Comparison of ENCODE assay signal across 21 mouse cellular contexts in genomic region chr12:106027372-106027771, GRCm38 (mm10). TPM values are rescaled to one million over a fixed set of nuclear protein-coding genes. Genes with fewer than 3 reads are reported as not detected.
DNase-seq lines count a peak whose midpoint lies in the region; ATAC-seq and TF ChIP-seq lines count a peak whose summit lies in the region.
"Had no signal": no experiment of that assay in that cellular context is flagged by ENCODE, and none has a peak within 500 bp of the region (broad histone marks: within the 10 kb centered on the region; RNA-seq: fewer than 3 reads in every experiment).

No protein-coding gene starts in this region.

- no peak for TF ChIP-seq CTCF in liver, postnatal 0 days (IDR thresholded peaks at IDR 0.05; ENCODE audit: low read depth)

- ATAC-seq in erythroblast, adult 5-6 weeks (replicated peaks; ENCODE audit: low FRiP score, poor library complexity, severe bottlenecking), result no peak
- peak; percentile 16 for ATAC-seq in liver, postnatal 0 days
- ATAC-seq in forebrain, embryonic 11.5 days (replicated peaks; ENCODE audit: low FRiP score), result no peak
- ATAC-seq: forebrain, embryonic 15.5 days; lung, postnatal 0 days had no signal

- peak overlapping the region; percentile 54 for H3K4me2 ChIP-seq in liver, postnatal 0 days (ENCODE audit: low read depth, low read length)
- no peak overlapping the region for H3K4me2 ChIP-seq in forebrain, embryonic 11.5 days (ENCODE audit: low read depth, low read length, severe bottlenecking)
- H3K4me2 ChIP-seq: forebrain, embryonic 15.5 days; hindbrain, embryonic 14.5 days; limb, embryonic 13.5 days; neural tube, embryonic 15.5 days had no signal

- peak overlapping the region; percentile 49 for H3K27ac ChIP-seq in liver, postnatal 0 days (ENCODE audit: low read depth)
- H3K27ac ChIP-seq in forebrain, embryonic 11.5 days (ENCODE audit: low read depth, low read length), result no peak overlapping the region
- H3K27ac ChIP-seq: forebrain, embryonic 15.5 days; heart, embryonic 10.5 days; hindbrain, embryonic 14.5 days; limb, embryonic 13.5 days; neural tube, embryonic 15.5 days had no signal

- no peaks in the 10 kb centered on the region for H3K27me3 ChIP-seq in erythroblast, embryonic 14.5 days (ENCODE audit: control insufficient read depth)
- H3K27me3 ChIP-seq in liver, postnatal 0 days (ENCODE audit: insufficient read depth, low read length), result no peaks in the 10 kb centered on the region
- H3K27me3 ChIP-seq in forebrain, embryonic 11.5 days (ENCODE audit: control insufficient read depth, insufficient read depth, low read length), result no peaks in the 10 kb centered on the region
- H3K27me3 ChIP-seq: forebrain, embryonic 15.5 days; limb, embryonic 13.5 days; neural tube, embryonic 15.5 days had no signal

- 57% methylated on average over 5 of the region's 5 CpGs for WGBS in liver, postnatal 0 days (ENCODE audit: insufficient replicate concordance)
- WGBS in forebrain, embryonic 11.5 days, result 91% methylated on average over 5 of the region's 5 CpGs

- peak; percentile 43 for DNase-seq in right cerebral cortex, postnatal 25 days
- no peak for DNase-seq in right cerebral cortex, postnatal 10 days (ENCODE audit: low spot score in 2 of 2)
- DNase-seq in liver, postnatal 0 days, result no peak
- DNase-seq in urinary bladder, postnatal 4 days (ENCODE audit: low spot score in 2 of 2), result no peak
- no peak for DNase-seq in forebrain, embryonic 11.5 days (ENCODE audit: low spot score)
- no peak for DNase-seq in thymus, postnatal 10 days (ENCODE audit: low spot score in 2 of 2)
- DNase-seq: cerebellum, adult 8-10 months; gastrocnemius, postnatal 14 days; heart, postnatal 14 days; kidney, adult 2 months; kidney, postnatal 36 days; retina, postnatal 1 day; thymus, adult 18-20 months had no signal

- H3K36me3 ChIP-seq in erythroblast, embryonic 14.5 days (ENCODE audit: control insufficient read depth), result peaks cover 76% of the 10 kb centered on the region
- H3K36me3 ChIP-seq in liver, postnatal 0 days (replicated peaks; ENCODE audit: insufficient read depth, low read length), result no peaks in the 10 kb centered on the region
- no peaks in the 10 kb centered on the region; the same call in none of the 2 replicates for H3K36me3 ChIP-seq in forebrain, embryonic 11.5 days (ENCODE audit: control insufficient read depth, insufficient read depth, low read length)
- H3K36me3 ChIP-seq: neural tube, embryonic 15.5 days had no signal

- H3K4me1 ChIP-seq in erythroblast, embryonic 14.5 days (ENCODE audit: control insufficient read depth), result peaks cover 95% of the 10 kb centered on the region
- H3K4me1 ChIP-seq in liver, postnatal 0 days (ENCODE audit: insufficient read depth), result peaks cover 40% of the 10 kb centered on the region
- no peaks in the 10 kb centered on the region for H3K4me1 ChIP-seq in forebrain, embryonic 11.5 days (replicated peaks; ENCODE audit: control insufficient read depth, insufficient read depth, low read length)
- H3K4me1 ChIP-seq: neural tube, embryonic 15.5 days had no signal

- H3K4me3 ChIP-seq in erythroblast, embryonic 14.5 days (replicated peaks), result peak overlapping the region; percentile 63
- H3K4me3 ChIP-seq in liver, postnatal 0 days (ENCODE audit: low read depth, low read length), result no peak overlapping the region
- H3K4me3 ChIP-seq in forebrain, embryonic 11.5 days (ENCODE audit: low read depth, low read length), result no peak overlapping the region
- H3K4me3 ChIP-seq: forebrain, embryonic 15.5 days; heart, embryonic 10.5 days; limb, embryonic 13.5 days; neural tube, embryonic 15.5 days had no signal

- H3K9ac ChIP-seq in liver, postnatal 0 days (replicated peaks), result no peak overlapping the region; the same call in 1 of the 2 replicates
- H3K9ac ChIP-seq in forebrain, embryonic 11.5 days (ENCODE audit: low read length), result no peak overlapping the region
- H3K9ac ChIP-seq: forebrain, embryonic 15.5 days; hindbrain, embryonic 14.5 days; limb, embryonic 13.5 days; neural tube, embryonic 15.5 days had no signal

- no peak for TF ChIP-seq EP300 in liver, postnatal 0 days (IDR thresholded peaks at IDR 0.05; ENCODE audit: low read depth)

- H3K9me3 ChIP-seq in erythroblast, embryonic 14.5 days (ENCODE audit: control insufficient read depth, low read length), result peaks cover 2% of the 10 kb centered on the region; the same call in 1 of the 2 replicates
- no peaks in the 10 kb centered on the region for H3K9me3 ChIP-seq in liver, postnatal 0 days (ENCODE audit: low read length)
- H3K9me3 ChIP-seq in forebrain, embryonic 11.5 days (ENCODE audit: control insufficient read depth, low read length), result no peaks in the 10 kb centered on the region
- H3K9me3 ChIP-seq: forebrain, embryonic 15.5 days; heart, embryonic 10.5 days; neural tube, embryonic 15.5 days had no signal

RNA-seq across cellular contexts. Expression of gene Vrk1, which starts 17.3 kb away (rescaled TPM):
- 5.3 and 6.7 TPM in 2 replicates for polyA plus RNA-seq in erythroblast, embryonic 14.5 days (2012)
- 13.8 and 37.2 TPM in 2 replicates for total RNA-seq in erythroblast, adult 5-6 weeks (2015; ENCODE audit: low replicate concordance)
- 38.2 and 50.0 TPM in 2 replicates for total RNA-seq in erythroblast, adult 5-6 weeks (2017; ENCODE audit: low replicate concordance)
- 44.8 and 45.8 TPM in 2 replicates for polyA plus RNA-seq in liver, postnatal 0 days (2015; fragmentation: Nextera tagmentation; extraction: Ambion mirVana)
- polyA plus RNA-seq in forebrain, embryonic 11.5 days (2014; fragmentation: Nextera tagmentation; extraction: Ambion mirVana), result 114 and 115 TPM in 2 replicates
